Mouse (Mus musculus) liver, adult 2 months (tissue): ENCODE results near the gene St7. TPM values are rescaled to one million over a fixed set of nuclear protein-coding genes. Genes with fewer than 3 reads are reported as not detected.

Experiments
- DNase-seq: peaks from one replicate; pipeline ENCODE4 v3.0.0-alpha.2; 2011; ENCODE audit warnings: low read depth, low spot score; ENCODE audit errors: extremely low read depth
- H3K27ac ChIP-seq: fragments of 200-500 bp; replicated peaks from 2 replicates; pipeline ENCODE4 v1.5.1; 2012; ENCODE audit warnings: low read depth, mild to moderate bottlenecking, control low read depth, inconsistent platforms, low read length; ENCODE audit not compliant: insufficient read depth
- H3K27me3 ChIP-seq: fragments of 200-500 bp; 2 replicates; pipeline ENCODE4 v1.6.1; 2012; ENCODE audit warnings: mild to moderate bottlenecking, moderate library complexity, low read length, inconsistent platforms; ENCODE audit not compliant: control insufficient read depth, insufficient read depth
- H3K36me3 ChIP-seq: fragments of 200-500 bp; 2 replicates; pipeline ENCODE4 v1.6.1; 2012; ENCODE audit warnings: low read length, inconsistent platforms; ENCODE audit not compliant: control insufficient read depth, insufficient read depth
- H3K4me1 ChIP-seq: fragments of 200-500 bp; 2 replicates; pipeline ENCODE4 v1.6.1; 2011; ENCODE audit warnings: low read length; ENCODE audit not compliant: control insufficient read depth, insufficient read depth
- H3K4me3 ChIP-seq: fragments of 200-500 bp; 2 replicates; pipeline ENCODE4 v1.5.1; 2011; ENCODE audit warnings: low read depth, mild to moderate bottlenecking, control low read depth, low read length, moderate library complexity; ENCODE audit not compliant: insufficient read depth
- H3K79me2 ChIP-seq: fragments of 200-500 bp; 2 replicates; pipeline ENCODE4 v1.6.1; 2012; ENCODE audit warnings: inconsistent platforms, mild to moderate bottlenecking, low read length, moderate library complexity; ENCODE audit not compliant: control insufficient read depth, insufficient read depth
- H3K9ac ChIP-seq: fragments of 200-500 bp; 2 replicates; pipeline ENCODE4 v1.6.1; 2012; ENCODE audit warnings: low read depth, mild to moderate bottlenecking, control low read depth, inconsistent platforms, low read length
- CTCF ChIP-seq: fragments of 200-500 bp; IDR thresholded peaks from 2 replicates; pipeline ENCODE4 v1.5.1; 2011; ENCODE audit warnings: low read depth, low read length, control low read depth
- POLR2A ChIP-seq: fragments of 200-500 bp; IDR thresholded peaks from 2 replicates; pipeline ENCODE4 v1.6.1; 2011; ENCODE audit warnings: low read length, control low read depth; ENCODE audit not compliant: insufficient read depth; ENCODE audit errors: extremely low read depth
- WGBS: fragments of 180-500 bp; shearing (Covaris S2); methylation state at CpG from one replicate; pipeline ENCODE4 v1.1.7; 2018; 5-methylcytosine and 5-hydroxymethylcytosine counted together
- polyA plus RNA-seq: library from polyadenylated mRNA; depleted of rRNA; stranded (reverse); fragments of >200 nt; gene quantifications from 2 replicates; pipeline ENCODE4 v1.2.3, GENCODE M21; 2012
- total RNA-seq: library from RNA; depleted of rRNA; stranded (reverse); fragments of >200 nt; gene quantifications from 2 replicates; pipeline ENCODE4 v1.2.3, GENCODE M21; 2014

St7 gene
- total and polyA plus RNA-seq, 2 experiments = 5.7 to 8.8 TPM

- TF ChIP-seq POLR2A (no peak), CTCF (no peak)
- Histone ChIP-seq H3K4me1 (no peaks in the 10 kb centered on the region), H3K9ac (no peak overlapping the region), H3K27me3 (no peaks in the 10 kb centered on the region), H3K36me3 (no peaks in the 10 kb centered on the region), H3K27ac (no peak overlapping the region), H3K79me2 (no peaks in the 10 kb centered on the region; the same call in 1 of the 2 replicates), H3K4me3 (no peak overlapping the region)
- DNase-seq = no peak
- 94% methylated on average over 5 of the region's 5 CpGs for WGBS
These were observed 108.0 kb downstream of the St7 start for GRCm38 (mm10) chr6:17800694-17801093.

- H3K27me3 ChIP-seq = no peaks in the 10 kb centered on the region
- DNase-seq = no peak
- 70% methylated on average over 3 of the region's 3 CpGs for WGBS
- H3K27ac ChIP-seq = no peak overlapping the region
- H3K4me1 ChIP-seq = no peaks in the 10 kb centered on the region
- TF ChIP-seq POLR2A (no peak), CTCF (no peak)
- no peak overlapping the region for H3K9ac ChIP-seq
- H3K4me3 ChIP-seq = no peak overlapping the region
- H3K79me2 ChIP-seq = no peaks in the 10 kb centered on the region; the same call in 1 of the 2 replicates
- no peaks in the 10 kb centered on the region for H3K36me3 ChIP-seq
These were observed 111.7 kb downstream of the St7 start for GRCm38 (mm10) chr6:17804468-17804867.

- Histone ChIP-seq H3K4me3 (no peak overlapping the region), H3K4me1 (peaks cover 2% of the 10 kb centered on the region; the same call in 1 of the 2 replicates), H3K9ac (no peak overlapping the region), H3K79me2 (no peaks in the 10 kb centered on the region; the same call in 1 of the 2 replicates), H3K27ac (no peak overlapping the region), H3K27me3 (no peaks in the 10 kb centered on the region), H3K36me3 (no peaks in the 10 kb centered on the region)
- WGBS = 60% methylated on average over 4 of the region's 4 CpGs
- no peak for TF ChIP-seq POLR2A
- no peak for TF ChIP-seq CTCF
- DNase-seq = no peak
These were observed 113.8 kb downstream of the St7 start for GRCm38 (mm10) chr6:17806569-17806968.

DNA sequence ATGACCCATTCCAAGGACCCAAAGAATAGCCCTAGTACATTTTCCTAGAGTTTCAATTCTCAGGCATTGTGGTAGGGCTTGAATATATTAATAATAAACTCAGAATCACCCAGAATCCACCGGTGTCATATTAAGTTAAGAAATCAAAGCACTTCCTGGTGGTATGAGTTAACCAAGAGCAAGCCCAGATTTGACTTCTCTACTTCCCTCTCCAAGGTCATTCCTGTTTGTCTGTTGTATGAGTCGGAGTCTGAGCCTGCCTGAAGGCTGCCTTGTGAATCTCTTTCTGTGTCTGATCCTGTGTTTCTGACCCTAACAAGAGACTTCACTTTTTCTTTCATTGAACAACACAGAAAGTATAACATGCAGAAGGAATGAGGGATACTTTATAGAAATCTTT lies 118.3 kb downstream of the St7 start:
- no peaks in the 10 kb centered on the region; the same call in 1 of the 2 replicates for H3K79me2 ChIP-seq
- H3K36me3 ChIP-seq = no peaks in the 10 kb centered on the region
- DNase-seq = no peak
- H3K27me3 ChIP-seq = no peaks in the 10 kb centered on the region
- peaks cover 2% of the 10 kb centered on the region; the same call in 1 of the 2 replicates for H3K4me1 ChIP-seq
- no peak overlapping the region for H3K9ac ChIP-seq
- H3K4me3 ChIP-seq = no peak overlapping the region
- no peak overlapping the region for H3K27ac ChIP-seq
- 62% methylated on average over 2 of the region's 2 CpGs for WGBS
- no peak for TF ChIP-seq POLR2A
- no peak for TF ChIP-seq CTCF

DNA sequence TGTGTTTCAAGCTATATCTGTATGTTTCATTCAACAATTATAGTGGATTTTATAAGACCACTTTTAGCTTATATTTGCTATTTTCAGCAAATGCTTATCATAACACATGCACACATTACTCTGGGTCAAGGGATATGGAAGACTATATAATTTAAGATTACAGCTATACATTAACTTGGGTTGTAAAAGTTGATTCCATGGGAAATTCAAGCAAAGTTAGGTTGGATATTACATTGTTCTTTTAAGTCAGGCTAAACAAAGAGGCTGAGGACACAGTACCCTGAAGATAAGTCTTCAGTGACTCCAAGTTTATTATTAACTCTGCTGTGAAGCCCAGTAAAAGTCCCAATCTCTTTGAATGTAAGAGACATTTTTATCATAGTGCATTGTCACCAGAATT lies 118.8 kb downstream of the St7 start:
- H3K4me3 ChIP-seq = no peak overlapping the region
- H3K27me3 ChIP-seq = no peaks in the 10 kb centered on the region
- no peak overlapping the region for H3K27ac ChIP-seq
- H3K36me3 ChIP-seq = no peaks in the 10 kb centered on the region
- no peak for DNase-seq
- TF ChIP-seq CTCF (no peak), POLR2A (no peak)
- peaks cover 2% of the 10 kb centered on the region; the same call in 1 of the 2 replicates for H3K4me1 ChIP-seq
- no peaks in the 10 kb centered on the region; the same call in 1 of the 2 replicates for H3K79me2 ChIP-seq
- H3K9ac ChIP-seq = no peak overlapping the region

DNA sequence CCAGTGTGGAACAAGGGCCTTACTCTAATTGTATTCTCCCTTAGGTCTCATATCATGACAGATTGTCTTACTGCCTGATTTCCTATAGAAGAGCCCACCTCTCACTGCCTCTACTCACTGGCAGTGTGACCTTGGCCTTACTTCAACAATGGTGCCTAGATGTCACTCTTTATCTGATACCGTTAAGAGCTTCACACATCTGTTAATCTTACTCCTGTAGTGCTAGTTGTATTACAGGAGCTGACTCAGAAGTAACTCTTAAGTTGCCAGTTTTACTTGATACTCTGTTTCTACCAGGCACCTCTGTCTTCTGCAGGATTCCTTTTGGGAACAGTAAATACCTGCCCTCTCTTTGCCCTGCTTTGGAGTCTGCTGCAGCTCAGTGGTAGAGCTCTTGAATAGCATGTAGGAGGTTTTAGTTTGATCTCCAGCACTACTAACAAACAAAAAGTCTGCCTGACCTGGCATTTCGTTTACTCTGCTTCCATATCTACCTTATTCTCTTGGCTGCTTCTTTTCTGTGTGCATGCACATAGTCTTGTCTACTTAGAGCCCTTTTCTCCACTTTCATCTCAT lies 121.4 kb downstream of the St7 start:
- Histone ChIP-seq H3K27ac (no peak overlapping the region), H3K27me3 (no peaks in the 10 kb centered on the region), H3K4me3 (no peak overlapping the region), H3K9ac (no peak overlapping the region), H3K4me1 (peaks cover 2% of the 10 kb centered on the region; the same call in 1 of the 2 replicates), H3K36me3 (no peaks in the 10 kb centered on the region), H3K79me2 (no peaks in the 10 kb centered on the region; the same call in 1 of the 2 replicates)
- 47% methylated on average over 2 of the region's 2 CpGs for WGBS
- DNase-seq = no peak
- TF ChIP-seq POLR2A (no peak), CTCF (no peak)
